Mouse (Mus musculus) forebrain, embryonic 11.5 days (tissue): Measurements from ENCODE around the gene Rwdd2b. TPM values are rescaled to one million over a fixed set of nuclear protein-coding genes. Genes with fewer than 3 reads are reported as not detected.

ENCODE experiments used
- ATAC-seq: fragments of 200-750 bp; cut with Nextera tagmentation; replicated peaks from 2 replicates; pipeline ENCODE4 v1.8.0; 2017; ENCODE audit warnings: moderate TSS enrichment; ENCODE audit not compliant: low FRiP score
- DNase-seq: peaks from one replicate; pipeline ENCODE4 v3.0.0-alpha.2; 2017; ENCODE audit warnings: low spot score
- H3K27ac ChIP-seq: fragments of 300-500 bp; sonication (generic); 2 replicates; pipeline ENCODE4 v1.5.1; 2014; ENCODE audit warnings: low read depth, low read length
- H3K27me3 ChIP-seq: fragments of 300-500 bp; sonication (generic); 2 replicates; pipeline ENCODE4 v1.6.1; 2014; ENCODE audit warnings: mild to moderate bottlenecking, low read length, mixed read lengths; ENCODE audit not compliant: control insufficient read depth, insufficient read depth
- H3K36me3 ChIP-seq: fragments of 300-500 bp; sonication (generic); 2 replicates; pipeline ENCODE4 v1.6.1; 2014; ENCODE audit warnings: mild to moderate bottlenecking, low read length, moderate library complexity, mixed read lengths; ENCODE audit not compliant: control insufficient read depth, insufficient read depth
- H3K4me1 ChIP-seq: fragments of 300-500 bp; sonication (generic); replicated peaks from 2 replicates; pipeline ENCODE4 v1.6.1; 2014; ENCODE audit warnings: low read length, mixed read lengths; ENCODE audit not compliant: control insufficient read depth, insufficient read depth
- H3K4me2 ChIP-seq: fragments of 300-500 bp; sonication (generic); 2 replicates; pipeline ENCODE4 v1.6.1; 2014; ENCODE audit warnings: low read depth, mild to moderate bottlenecking, low read length, moderate library complexity, mixed read lengths; ENCODE audit not compliant: severe bottlenecking
- H3K4me3 ChIP-seq: fragments of 300-500 bp; sonication (generic); 2 replicates; pipeline ENCODE4 v1.5.1; 2014; ENCODE audit warnings: low read depth, low read length
- H3K9ac ChIP-seq: fragments of 300-500 bp; sonication (generic); 2 replicates; pipeline ENCODE4 v1.6.1; 2014; ENCODE audit warnings: low read length
- H3K9me3 ChIP-seq: fragments of 300-500 bp; sonication (generic); 2 replicates; pipeline ENCODE4 v1.6.1; 2016; ENCODE audit warnings: low read length, mixed read lengths; ENCODE audit not compliant: control insufficient read depth
- WGBS: fragments of 180-500 bp; shearing (Covaris S2); extraction: QIAGEN DNeasy Blood & Tissue Kit; methylation state at CpG from one replicate; pipeline ENCODE4 v1.1.7; 2014; 5-methylcytosine and 5-hydroxymethylcytosine counted together
- polyA plus RNA-seq: library from polyadenylated mRNA; unstranded; fragments of >200 nt; fragmentation: Nextera tagmentation; extraction: Ambion mirVana; gene quantifications from 2 replicates; pipeline ENCODE4 v1.2.1, GENCODE M21; 2014

Rwdd2b gene
- polyA plus RNA-seq, 1 experiment from 2014 or later: 9.6 TPM

DNA sequence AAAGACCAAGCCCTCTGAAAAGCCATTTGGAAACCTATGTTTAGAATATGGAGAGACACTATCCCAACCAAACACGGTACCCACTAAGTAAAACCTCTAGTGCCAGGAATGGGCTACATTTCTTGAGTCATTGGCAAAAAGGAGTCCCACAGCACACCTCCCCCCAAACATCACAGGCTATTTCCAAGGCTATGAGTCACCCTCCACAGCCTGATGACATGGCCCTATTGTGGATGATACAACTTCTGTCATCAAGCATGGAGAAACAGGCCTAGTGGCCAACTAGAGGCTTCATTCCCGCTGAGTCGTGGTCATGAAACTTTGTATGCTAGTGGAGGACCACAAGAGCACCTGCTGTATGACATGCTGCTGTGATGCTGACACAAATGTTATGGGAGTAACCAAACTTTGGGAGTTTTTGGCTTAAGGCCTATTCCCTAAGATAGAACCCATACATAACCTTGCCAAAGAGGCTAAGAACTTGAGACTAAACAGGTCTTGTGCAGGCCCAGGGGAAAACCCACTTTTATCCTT lies 52.9 kb downstream of the Rwdd2b start:
- no peak overlapping the region for H3K27ac ChIP-seq
- H3K4me2 ChIP-seq: no peak overlapping the region
- no peaks in the 10 kb centered on the region for H3K27me3 ChIP-seq
- no peak for ATAC-seq
- no peaks in the 10 kb centered on the region for H3K9me3 ChIP-seq
- H3K4me3 ChIP-seq: no peak overlapping the region
- no peak for DNase-seq
- H3K36me3 ChIP-seq: no peaks in the 10 kb centered on the region; the same call in 1 of the 2 replicates
- H3K9ac ChIP-seq: no peak overlapping the region
- H3K4me1 ChIP-seq: no peaks in the 10 kb centered on the region
- WGBS: 99% methylated on average over 3 of the region's 3 CpGs

DNA sequence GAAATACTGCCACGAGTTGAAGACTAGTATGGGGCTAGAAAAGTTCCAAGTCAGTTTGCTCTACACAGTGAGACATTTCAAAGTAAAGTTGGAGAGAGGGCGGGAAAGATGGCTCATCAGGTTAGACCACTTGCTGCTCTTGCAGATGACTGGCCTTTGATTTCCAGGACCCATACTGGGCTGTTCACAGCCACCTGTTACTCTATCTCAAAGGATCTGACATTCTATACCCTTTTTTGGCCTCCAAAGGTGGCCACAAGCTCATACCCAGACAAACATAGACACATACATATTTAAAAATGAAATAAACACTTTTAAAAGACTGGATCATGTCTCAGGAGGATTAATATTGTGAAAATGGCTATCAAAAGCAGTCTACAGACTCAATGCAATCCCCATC lies 56.0 kb downstream of the Rwdd2b start:
- Histone ChIP-seq H3K27me3 (no peaks in the 10 kb centered on the region), H3K27ac (no peak overlapping the region), H3K36me3 (peaks cover 8% of the 10 kb centered on the region), H3K4me1 (no peaks in the 10 kb centered on the region), H3K9ac (no peak overlapping the region), H3K4me2 (no peak overlapping the region), H3K9me3 (no peaks in the 10 kb centered on the region), H3K4me3 (no peak overlapping the region)
- no peak for DNase-seq
- WGBS: 86% methylated on average over 2 of the region's 2 CpGs
- no peak for ATAC-seq

Other genes with a start within 250 kb of the Rwdd2b start
- gene N6amt1, start 86.4 kb downstream of the Rwdd2b start, polyA plus RNA-seq: 17.7 and 19.5 TPM in 2 replicates
- 32.8 and 33.2 TPM in 2 replicates for gene Ltn1, start 8.0 kb downstream of the Rwdd2b start, polyA plus RNA-seq
- 43.8 and 45.7 TPM in 2 replicates for gene Usp16, start 14.1 kb upstream of the Rwdd2b start, polyA plus RNA-seq
- 606 and 643 TPM in 2 replicates for gene Cct8, start 55.3 kb upstream of the Rwdd2b start, polyA plus RNA-seq
- 0.15 TPM in 1 of 2 replicates, not detected in the other for gene Map3k7cl, start 112.8 kb upstream of the Rwdd2b start, polyA plus RNA-seq